Mouse (Mus musculus) layer of hippocampus, postnatal 36 days (tissue): Measurements from ENCODE around the gene Mpv17l2. TPM values are rescaled to one million over a fixed set of nuclear protein-coding genes. Genes with fewer than 3 reads are reported as not detected.

Experiments used
- DNase-seq, 2 experiments: peaks; one replicate each; pipeline ENCODE4 v3.0.0; 2022
- total RNA-seq, 2 experiments: library from RNA; stranded (reverse); gene quantifications; 2 replicates each; pipeline ENCODE4 v1.2.3; 2021

The Mpv17l2 gene
- 10 to 100 TPM; 34.3 to 35.8 TPM for total RNA-seq

DNA sequence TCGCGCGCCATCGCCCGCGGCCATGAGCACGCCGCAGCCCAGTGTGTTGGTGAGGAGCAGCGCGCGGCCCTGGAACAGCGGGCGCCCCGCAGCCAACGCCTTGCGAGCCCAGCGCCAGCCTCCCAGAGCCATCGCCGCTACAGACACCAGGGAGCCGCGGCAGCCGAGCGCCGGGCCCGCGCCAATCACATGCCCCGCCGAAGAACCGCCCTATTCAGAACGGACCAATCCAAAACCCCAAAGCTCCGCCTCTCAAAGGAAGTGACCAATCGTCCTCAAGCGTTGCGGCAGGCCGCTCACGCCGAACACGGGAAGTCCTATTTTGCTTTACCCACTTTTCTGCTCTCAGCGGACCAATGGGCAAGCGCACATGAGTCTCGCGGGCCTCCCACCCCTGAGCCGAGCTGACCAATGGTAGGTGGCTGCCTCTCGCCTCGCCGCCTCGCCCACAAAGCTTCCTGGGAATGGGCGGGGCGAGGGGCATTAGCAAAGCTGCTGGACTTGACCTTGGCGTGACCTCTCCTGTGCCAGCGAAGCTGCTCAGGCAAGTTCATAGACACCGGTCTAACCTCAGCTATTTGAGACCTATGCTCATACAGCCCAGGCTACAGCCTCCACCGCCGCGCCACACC is at the start of gene Mpv17l2:
Gene Mpv17l2 (minus strand): TSS at position 172 of the 632 bp plus-strand sequence.
- DNase-seq: peak; percentile 95

DNA sequence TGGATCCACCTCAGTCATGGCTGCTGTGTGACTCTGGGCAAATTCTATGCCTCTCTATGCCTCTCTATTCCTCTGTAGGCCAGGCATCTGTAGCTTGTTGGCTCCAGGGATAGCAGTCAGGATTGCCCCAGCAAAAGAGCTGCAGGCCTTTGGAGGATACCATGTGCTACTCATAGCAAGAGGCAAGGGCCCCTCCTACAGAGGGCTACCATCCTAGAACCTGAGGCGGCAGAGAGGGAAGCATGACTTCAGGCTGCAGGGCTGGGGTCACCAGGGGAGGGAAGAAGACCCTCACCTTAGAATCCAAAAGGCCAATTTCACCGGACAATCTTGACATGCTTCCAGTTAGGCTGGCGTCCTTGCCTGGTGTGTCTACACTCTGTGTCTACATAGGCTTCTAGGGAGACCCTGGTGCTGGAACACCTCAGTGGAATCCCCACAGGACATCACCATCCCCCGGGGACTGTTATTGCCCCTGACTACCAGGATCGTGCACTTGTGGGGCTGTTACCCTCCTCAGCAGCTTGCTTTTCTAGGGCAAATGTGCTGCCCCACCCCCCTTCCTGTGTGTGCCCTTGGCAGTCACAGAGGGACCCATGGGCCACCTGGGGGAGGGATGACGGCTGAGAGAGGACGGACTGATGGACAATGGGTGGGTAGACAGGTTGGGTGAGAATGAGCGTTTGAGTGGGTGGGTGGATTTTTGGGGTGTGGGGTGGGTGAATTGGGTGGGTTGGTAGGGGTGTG is 48.4 kb upstream of the Mpv17l2 start:
- DNase-seq: no peak

DNA sequence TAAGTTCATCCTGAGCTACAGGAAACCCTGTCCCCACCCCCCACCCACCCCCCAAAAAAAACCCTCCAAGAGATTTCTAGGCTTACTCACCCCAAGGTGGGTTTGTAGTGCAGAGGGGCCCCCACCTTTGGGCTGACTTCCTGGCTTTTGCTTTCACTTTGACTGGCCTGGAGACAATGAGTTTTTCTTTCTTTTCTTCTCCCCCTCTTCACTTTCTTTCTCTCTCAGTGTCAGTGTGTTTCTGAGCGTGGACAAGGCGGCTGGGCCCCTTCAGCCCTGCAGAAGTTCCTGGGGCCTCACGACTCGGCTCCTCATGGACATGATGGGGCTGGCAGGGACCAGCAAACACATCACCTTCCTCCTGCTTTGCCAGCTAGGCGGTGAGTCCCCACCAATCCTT is 47.5 kb upstream of the Mpv17l2 start, which contains the start of gene Il12rb1:
Gene Il12rb1 (plus strand): TSS at position 211 of the 400 bp plus-strand sequence.
- DNase-seq: no peak

DNA sequence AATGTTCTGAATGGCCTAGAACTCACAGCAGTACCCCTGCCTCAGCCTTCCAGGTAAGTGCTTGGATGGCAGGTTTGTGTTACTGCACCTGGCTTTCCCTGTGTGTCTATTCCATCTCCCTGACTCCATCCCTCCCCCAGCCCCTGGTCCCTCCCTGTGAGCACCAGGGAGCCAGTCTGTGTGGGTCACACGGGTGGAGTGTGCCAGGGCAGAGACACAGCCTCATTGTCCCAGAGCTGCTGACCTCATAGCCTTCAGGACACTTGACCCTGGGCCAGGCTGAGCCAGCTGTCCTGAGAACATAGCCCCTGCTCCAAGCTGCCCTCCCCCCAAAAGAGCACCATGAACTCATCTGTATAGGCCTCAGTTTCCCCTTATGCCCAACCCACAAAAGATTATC is 46.6 kb upstream of the Mpv17l2 start:
- no peak for DNase-seq

DNA sequence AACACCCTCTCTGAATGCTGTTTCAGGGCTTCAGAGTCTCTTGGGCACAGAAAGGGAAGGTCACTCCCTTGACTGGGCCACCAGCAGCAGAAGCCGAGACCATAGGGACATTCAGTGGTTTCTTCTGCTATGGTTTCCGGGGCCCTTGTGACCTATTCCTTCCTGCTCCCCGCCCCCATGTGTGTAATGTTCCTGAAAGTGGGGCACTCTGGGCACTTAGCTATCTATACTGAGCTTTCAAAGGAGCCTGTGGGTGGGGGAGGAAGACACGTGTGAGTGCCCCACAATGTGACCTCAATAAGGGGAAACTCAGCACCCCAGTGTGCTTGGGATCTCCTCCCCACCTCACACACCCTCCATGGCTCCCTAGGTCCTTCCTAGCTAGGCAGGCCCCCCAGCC is 45.8 kb upstream of the Mpv17l2 start:
- DNase-seq: no peak

DNA sequence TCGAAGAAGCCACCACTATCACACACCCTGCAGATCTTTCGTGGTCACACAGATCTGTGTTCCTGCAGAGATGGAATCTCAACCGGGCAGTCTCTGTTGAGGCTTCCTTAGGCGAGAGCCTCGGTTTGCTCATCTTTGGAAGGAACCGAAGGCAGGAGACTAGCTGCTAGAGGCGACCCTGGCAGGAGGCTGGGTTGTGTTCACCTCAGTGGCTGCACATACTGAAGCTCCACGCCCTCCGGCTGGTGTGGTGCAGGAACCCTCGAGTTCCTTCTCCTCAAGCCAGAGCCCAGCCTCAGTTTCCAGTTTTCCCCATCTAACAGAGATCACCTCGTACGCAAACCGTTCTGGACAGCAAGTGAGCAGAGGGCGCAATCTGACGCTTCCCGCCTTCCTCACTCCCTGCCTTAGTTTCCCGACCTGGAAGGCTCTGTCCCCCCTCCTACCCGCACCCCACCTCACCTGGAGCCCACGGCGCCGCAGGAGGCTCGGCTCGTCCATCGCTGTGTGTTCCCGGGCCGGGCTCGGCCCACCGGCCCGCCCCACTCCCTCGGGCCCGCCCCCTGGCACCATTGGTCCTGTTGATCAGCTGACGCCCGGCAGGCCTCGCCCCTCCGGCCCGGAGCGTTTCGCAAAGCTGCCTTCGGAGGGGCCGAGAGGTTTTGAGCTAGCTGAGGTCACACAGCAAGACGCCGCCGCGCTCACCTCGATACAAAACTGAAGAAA is 43.9 kb upstream of the Mpv17l2 start, which contains the start of gene Mast3:
Gene Mast3 (minus strand): TSS at position 574 of the 726 bp plus-strand sequence.
- peak; percentile 82 to 85 for DNase-seq

DNA sequence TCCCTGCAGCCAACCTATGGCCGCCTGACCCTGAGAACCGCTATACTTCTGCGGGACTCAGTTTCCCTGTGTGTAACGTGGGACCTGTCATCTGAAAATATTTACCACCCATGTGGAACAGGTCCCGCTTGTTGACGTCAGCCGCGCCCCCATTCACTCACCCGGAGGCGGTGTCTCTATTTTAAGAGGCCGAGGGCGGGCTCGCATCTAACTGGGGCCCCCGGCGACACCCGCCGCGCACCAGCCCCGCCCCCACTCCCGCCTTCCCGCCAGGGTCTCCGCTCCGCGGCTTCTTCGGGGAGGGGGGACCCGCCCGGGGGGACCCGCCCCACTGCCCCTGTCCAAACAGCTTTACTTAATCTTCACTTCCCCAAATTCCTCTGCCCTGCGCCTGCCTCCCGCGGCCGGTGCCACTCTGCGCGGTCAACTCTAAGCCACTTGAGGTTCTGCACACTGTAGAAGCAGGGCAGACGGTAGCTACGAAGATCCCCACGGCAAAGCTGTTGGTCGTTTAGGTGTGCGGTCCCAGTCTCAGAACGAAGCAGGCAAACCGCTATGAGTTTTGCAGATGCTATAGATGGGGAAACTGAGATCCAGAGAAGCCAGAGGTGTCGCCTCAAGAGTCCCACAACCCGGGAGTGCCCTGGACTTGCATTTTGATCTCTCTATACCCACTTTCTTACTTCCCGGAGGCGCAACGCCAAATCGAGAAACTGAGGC is 43.2 kb upstream of the Mpv17l2 start:
- DNase-seq: peak in 1 of 2 experiments; percentile 71

DNA sequence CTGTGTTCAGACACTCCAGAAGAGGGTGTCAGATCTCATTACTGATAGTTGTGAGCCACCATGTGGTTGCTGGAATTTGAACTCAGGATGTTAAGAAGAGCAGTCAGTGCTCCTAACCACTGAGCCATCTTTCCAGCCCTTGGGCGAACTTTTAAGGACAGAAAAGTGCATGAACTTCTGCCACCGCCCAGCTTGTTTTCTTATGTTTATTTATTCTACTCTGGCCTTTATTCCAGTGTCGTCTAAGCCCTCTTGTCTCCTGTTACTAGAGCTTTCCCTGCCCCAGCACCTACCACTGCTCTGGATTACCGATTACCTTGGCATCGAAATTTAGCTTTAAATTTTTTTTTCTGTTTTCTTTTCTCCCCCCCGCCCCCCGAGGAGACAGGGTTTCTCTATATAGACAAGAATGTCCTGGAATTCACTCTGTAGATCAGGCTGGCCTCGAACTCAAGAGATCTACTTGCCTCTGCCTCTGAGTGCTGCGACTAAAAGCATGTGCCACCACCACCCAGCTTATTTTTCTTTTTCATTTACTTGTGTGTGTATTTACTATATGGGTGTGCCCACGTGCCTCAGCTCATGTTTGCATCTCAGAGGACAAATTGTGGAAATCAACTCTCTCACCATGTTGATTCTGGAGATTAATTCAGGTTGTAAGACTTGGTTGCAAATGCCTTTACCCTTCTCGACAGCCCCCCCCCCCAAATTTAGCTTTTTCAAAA is 42.2 kb upstream of the Mpv17l2 start:
- no peak for DNase-seq

DNA sequence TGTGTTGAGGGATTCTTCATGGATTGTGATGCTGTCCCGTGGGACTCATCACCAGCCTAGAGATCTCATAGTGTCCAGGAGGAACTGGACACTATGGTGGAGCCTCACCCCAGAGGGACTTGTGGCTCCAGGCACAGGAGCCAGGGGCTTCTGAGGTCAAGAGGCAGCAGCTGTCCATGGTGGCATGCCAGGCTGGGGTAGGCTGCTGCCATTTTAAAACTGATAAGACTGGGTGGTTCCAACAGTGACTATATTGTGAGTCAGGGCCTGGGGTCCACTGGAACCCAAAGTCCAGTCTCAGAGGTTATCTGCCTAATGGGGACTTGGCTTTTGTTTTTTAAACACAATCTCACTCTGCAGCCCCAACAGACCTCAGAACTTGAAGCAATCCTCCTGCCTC is 41.1 kb upstream of the Mpv17l2 start:
- no peak for DNase-seq

DNA sequence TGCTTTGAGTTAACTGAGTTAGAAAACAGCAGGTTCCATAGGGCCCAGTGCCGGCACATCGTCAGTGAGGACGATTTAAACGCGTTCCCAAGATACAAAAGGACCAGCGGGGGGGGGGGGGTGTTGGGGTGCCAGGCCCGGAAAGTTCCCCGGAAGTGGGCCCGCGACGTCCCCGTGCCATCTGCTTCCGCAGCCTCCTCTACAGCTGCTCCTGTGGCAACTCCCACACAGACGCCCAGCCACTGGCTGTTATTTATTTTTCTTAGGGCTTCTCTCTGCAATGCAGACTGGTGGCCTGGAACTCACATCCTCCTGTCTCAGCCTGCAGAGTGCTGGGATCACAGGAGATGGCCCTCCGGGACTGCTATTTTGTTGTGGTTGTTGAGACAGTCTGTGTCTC is 40.4 kb upstream of the Mpv17l2 start:
- DNase-seq: peak; percentile 81 to 84

DNA sequence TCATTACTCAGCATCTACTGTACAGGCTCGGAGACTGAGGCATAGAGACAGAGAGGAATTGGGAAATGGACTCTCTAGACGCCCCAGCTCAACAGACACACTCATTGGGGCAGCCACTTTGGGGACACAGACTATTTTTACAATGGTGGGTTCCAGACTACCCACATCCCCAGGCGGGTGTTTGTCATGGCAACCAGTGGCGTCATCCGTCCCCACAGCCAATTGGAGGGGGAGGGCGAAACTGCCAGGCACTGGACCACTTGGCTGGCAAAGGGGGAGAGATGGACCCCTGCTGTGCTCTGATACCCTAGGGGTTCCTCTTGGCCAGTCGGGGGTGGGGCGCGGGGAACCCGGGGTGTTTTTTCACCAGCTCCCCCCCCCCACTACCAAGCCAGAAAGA is 39.9 kb upstream of the Mpv17l2 start:
- peak in 1 of 2 experiments; percentile 64 for DNase-seq

DNA sequence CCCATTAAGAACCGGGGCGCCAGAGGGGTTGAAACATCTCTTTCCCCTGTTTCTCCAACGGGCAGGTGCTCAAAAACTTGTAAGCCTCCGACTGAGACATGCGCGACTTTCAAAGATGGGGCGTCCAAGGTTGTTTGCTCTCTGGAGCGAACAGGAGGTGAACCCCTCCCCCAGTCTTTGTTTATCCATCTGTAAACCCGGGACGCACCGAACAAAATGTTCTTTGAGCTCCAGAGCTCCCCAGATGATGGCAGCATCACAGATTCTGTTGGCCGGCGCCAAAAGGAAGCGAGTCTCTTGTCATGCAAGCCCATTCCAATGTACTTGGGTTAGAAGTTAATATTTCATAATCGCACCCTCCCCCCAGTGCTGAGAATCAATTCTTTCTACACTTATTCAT is 37.5 kb upstream of the Mpv17l2 start:
- DNase-seq: peak in 1 of 2 experiments; percentile 77

DNA sequence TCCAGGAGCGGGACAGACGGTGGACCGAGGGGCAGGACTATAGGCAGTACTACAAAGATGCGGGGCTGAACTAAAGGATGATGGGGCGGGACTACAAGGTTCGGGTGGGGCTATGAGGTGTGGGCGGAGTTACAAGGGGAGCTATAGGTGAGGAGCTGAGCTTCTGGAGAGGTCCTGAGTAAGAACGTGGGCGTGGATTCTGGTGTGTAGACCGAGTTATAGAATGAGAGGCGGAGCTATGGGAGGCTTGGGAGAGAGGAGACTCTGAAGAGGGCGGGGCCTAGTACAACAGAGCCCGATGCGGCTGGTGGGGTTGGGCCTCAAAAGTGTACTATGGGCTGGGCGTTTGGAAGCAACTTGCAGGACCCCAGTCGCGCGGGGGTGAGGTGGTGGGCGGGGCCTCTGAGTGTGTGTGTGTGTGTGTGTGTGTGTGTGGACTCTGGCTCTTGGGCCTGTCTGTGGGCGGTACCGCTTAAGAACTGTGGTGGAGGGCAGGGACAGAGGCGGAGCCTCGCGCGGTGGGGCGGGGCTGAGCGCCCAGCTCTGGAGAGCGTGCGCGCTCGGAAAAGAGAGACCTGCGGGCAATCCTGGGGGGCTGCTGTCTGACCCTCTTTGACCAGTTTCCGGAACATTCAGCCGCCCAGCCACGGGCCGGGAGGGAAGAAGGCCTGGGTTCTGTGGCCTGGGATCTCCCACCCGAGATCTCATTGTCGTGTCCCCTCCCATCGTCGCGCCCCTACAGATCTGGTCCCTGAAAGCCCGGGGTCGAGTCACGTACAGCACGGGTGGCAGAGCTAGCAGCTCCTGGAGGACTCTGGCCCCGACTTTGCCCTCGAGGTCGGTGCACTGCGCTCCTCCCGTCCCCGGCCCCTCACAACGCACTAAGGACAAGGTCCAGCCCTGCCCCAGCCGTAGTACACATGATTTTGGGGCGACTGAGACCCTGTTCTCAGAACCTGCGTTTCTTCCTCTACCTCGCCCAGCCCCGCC is 36.6 kb upstream of the Mpv17l2 start:
- peak; percentile 88 to 92 for DNase-seq

DNA sequence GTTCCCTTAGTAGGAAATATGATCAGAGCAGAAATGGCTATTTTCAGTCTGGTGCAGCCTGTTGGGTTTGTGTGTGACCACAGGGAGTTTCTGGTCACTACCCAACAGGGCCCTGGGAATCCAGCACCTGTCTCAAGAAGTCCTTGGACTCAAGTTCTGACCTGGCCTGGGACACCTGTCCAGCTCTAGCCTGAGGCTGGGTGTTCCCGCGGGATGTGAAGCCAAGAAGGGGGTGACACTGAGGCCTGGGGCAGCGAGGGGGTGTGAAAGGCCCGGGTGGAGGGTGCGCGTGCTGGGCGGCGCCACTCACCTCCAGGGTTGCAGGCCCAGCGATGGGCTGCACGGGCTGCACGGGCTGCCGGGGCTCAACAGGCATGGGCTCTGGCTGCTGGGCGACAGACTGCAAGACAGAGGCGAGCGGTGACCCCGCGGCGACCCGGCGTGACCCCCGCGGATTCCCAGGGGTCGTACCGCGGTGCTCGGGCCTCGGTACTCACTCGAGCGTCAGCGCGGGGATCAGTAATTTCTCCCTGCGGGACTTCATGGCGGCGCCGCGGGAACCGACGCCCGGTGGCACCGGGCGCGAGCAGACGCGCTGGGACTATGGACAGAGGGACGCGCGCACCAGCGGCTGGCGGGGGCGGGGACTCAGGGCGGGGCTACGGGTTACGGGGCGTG is 35.8 kb upstream of the Mpv17l2 start:
- no peak for DNase-seq

DNA sequence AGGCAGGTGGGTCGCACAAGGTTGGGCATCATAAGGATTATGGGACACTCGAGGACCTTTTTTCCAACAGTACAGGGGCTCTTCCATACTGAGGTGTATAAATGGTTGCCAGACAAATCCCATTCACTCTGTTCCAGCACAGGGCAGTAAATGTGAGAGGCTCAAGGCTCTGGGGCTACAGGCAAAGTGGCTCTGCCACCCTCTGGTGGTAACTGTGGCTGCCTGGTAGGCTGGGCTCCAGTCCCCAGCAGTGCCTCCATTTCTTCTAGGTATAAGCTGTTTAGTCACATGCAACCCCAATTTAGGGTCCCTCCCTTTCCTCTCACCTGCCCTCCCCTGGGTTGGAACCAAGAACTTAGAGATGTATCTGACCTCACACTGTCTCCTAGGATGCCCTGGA is 34.6 kb upstream of the Mpv17l2 start:
- DNase-seq: no peak

DNA sequence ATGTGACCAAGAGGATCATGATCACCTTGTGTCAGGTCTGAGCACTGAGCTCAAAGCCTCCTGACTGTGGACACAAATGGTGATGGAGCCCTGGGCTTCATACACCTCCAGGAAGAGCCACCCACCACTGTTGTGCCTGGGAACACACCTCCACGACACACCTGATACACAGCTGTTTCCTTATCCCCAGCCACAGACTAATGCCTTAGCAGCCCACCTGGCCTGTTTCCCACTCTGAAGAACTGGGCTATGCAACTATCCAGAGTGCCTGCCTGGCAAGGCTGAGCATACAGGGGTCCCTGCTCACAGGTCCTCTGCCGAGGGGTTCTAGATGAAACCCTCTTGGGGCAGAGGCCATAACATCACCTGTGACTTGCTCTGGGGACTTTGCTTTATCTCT is 33.5 kb upstream of the Mpv17l2 start:
- no peak for DNase-seq

DNA sequence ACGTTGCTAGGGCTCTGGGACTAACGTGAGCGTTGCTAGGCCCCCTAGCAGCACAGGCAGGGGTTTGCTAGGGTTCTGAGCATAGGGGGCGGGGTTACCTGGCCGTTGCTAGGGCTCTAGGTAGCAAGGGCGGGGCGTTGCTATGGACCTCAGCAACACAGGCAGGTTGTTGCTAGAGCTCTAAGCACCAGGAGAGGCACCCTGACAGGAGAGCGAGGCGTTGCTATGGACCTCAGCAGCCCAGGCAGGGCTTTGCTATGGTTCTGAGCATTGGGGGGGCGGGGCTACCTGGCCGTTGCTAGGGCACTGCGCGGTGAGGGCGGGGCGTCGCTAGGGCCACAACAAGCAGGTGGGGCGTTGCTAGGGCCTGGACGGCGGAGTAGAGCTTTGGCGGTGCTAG is 32.0 kb upstream of the Mpv17l2 start:
- DNase-seq: no peak

DNA sequence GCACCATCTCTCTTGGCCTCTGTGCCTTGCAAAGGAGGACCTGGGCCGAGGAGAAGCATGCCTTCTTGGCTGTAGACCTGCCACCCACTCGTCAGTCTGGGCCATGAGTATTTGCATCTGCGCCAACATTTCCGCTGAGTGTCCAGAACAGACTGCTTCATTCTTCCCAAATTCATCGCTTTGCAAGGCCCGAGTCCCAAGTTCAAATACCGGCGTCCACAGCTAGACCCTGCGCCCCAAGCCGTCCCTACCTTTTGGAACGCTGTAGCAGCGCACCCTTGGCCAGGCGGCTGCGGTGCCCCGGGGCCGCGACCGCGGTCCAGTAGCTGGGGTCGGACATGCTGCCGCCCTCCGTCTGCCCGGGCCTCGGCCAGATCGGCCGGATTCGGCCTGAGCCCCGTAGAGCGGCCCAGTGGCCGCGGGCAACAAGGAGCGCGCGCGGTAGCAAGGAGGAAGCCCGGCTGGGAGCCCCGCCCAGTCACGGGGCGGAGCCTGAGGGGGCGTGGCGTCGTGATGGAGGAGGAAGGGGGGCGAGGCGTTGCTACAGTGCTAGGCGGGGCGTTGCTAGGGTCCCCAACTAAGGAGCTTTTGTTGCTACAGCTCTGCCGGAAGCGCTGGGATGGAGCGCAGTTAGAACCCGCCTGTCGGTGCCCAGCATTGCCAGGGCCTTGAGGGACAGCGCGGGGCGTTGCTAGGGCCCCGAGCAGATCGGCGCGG is 31.4 kb upstream of the Mpv17l2 start:
- peak; percentile 97 to 98 for DNase-seq

DNA sequence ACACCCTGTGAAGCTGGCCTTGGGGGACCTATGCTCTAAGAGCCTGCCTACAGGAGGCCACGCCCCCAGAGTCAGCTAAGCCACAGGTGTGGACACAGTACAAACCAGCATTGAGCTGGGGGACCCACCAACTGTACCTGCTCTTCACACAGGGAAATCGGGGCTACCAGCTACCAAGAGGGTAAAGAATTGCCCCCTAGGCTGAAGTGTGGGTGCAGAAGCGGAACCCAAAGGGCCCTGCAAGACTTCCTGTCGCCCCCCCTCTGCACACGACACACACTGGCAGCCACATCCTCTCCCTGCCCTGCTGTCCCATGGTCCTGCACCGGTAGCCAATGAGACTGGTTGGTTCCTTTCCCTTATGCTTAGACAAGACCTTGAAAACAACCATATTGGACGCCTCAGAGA is 30.6 kb upstream of the Mpv17l2 start:
- DNase-seq: no peak
